Mouse (Mus musculus): ENCODE measurements around the gene Nos2. TPM values are rescaled to one million over a fixed set of nuclear protein-coding genes. Genes with fewer than 3 reads are reported as not detected.

Gene Nos2
- polyA plus RNA-seq (2014; fragmentation: Illumina TruSeq; extraction: RNeasy Lipid Tissue Mini Kit (QIAGEN cat#74804); ENCODE audit: low replicate concordance) = not detected

DNA sequence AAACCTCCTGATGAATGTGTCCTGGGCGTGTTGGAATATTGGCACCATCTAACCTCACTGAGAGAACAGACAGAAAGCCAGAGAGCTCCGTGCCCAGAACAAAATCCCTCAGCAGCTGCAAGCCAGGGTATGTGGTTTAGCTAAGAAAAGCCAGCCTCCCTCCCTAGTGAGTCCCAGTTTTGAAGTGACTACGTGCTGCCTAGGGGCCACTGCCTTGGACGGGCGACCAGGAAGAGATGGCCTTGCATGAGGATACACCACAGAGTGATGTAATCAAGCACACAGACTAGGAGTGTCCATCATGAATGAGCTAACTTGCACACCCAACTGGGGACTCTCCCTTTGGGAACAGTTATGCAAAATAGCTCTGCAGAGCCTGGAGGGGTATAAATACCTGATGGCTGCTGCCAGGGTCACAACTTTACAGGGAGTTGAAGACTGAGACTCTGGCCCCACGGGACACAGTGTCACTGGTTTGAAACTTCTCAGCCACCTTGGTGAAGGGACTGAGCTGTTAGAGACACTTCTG is at the start of gene Nos2:
Gene Nos2, plus strand, starts transcription at position 377 of the 529 bp plus-strand sequence.

DNA sequence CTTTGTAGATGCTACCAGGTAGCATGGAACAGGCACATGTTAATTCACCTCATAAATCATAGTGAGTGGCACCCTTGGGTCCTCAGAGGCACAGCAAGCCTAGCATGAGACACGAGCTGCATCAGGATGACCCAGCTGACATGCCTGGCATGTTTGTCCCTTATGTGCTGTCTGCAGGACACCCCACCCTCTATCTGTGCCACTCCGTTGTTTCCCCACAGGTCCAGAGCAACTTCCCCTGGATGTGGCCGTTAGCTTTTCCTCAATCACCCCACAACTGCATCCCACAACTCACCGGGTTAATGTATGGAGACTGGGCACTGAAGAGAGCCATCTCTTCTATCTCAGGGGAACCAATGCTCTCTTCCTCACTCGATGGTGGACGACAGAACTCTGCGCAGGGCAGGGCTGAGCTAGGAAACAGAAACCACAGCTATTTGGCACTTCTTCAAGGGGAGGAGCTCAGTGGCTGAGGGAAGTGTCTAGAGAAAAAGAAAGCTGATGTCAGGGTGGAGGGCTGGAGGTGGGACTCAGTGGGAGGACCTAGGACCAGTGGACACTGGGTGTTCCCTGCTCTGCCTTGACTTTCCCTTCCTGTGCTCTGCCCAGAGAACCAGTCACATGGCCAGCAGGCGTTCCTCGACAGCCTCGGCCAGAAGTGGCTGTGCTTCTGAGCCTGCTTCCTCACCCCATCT is 64.0 kb downstream of the Nos2 start, which contains the start of gene Lgals9:
Gene Lgals9, minus strand, starts transcription at position 464 of the 695 bp plus-strand sequence.

Other genes starting within 250 kb of the Nos2 start
- 34.8 TPM for gene Nlk, start 223.4 kb upstream of the Nos2 start, polyA plus RNA-seq (2014; fragmentation: Illumina TruSeq; extraction: RNeasy Lipid Tissue Mini Kit (QIAGEN cat#74804); ENCODE audit: low replicate concordance)
- 2.2 TPM for gene Ccnq, start 169.1 kb upstream of the Nos2 start, polyA plus RNA-seq (2014; fragmentation: Illumina TruSeq; extraction: RNeasy Lipid Tissue Mini Kit (QIAGEN cat#74804); ENCODE audit: low replicate concordance)
- 3.6 TPM for gene Lyrm9, start 94.2 kb upstream of the Nos2 start, polyA plus RNA-seq (2014; fragmentation: Illumina TruSeq; extraction: RNeasy Lipid Tissue Mini Kit (QIAGEN cat#74804); ENCODE audit: low replicate concordance)
- gene Lgals9, start 64.2 kb downstream of the Nos2 start, polyA plus RNA-seq (2014; fragmentation: Illumina TruSeq; extraction: RNeasy Lipid Tissue Mini Kit (QIAGEN cat#74804); ENCODE audit: low replicate concordance) = 47.5 TPM
- 3.0 TPM for gene Ksr1, start 225.6 kb downstream of the Nos2 start, polyA plus RNA-seq (2014; fragmentation: Illumina TruSeq; extraction: RNeasy Lipid Tissue Mini Kit (QIAGEN cat#74804); ENCODE audit: low replicate concordance)